Mouse (Mus musculus) neutrophil, adult 83 days (primary cell): ENCODE data around the gene Pcca. TPM values are rescaled to one million over a fixed set of nuclear protein-coding genes. Genes with fewer than 3 reads are reported as not detected.

Experiments used
- total RNA-seq, 2 experiments: library from RNA; stranded (reverse); gene quantifications; one replicate each; pipeline ENCODE4 v1.2.4; 2023

The Pcca gene
- 10 to 100 TPM; 11.0 to 11.7 TPM for total RNA-seq

GRCm38 (mm10) chr14:122534017-122534924, at the start of gene Pcca:
Gene Pcca (plus strand): TSS chr14:122534324.

GRCm38 (mm10) chr14:122490441-122491328, 43.4 kb upstream of the Pcca start, which contains the start of gene Gm10837:
Gene Gm10837 (plus strand): TSS chr14:122490586.

GRCm38 (mm10) chr14:122913657-122914056, 379.5 kb downstream of the Pcca start, which contains the start of gene Ggact:
Gene Ggact (minus strand): TSS chr14:122913757.

Other genes starting within 250 kb of the Pcca start
- not detected for gene Gm5089, start 83.2 kb upstream of the Pcca start, total RNA-seq
- not detected for gene Zic5, start 68.6 kb upstream of the Pcca start, total RNA-seq
- not detected for gene Zic2, start 58.9 kb upstream of the Pcca start, total RNA-seq
- gene Gm10837, start 43.7 kb upstream of the Pcca start, total RNA-seq = not detected